Mouse (Mus musculus): ENCODE measurements around the gene Gm27021.

Gene Gm27021

GRCm38 (mm10) chr8:120647532-120647931 lies 20.3 kb downstream of the Gm27021 start, which contains the start of gene 1190005I06Rik:
1190005I06Rik (minus strand) TSS chr8:120647632.
- in situ Hi-C loops (cut with MboI, MseI) = loop anchor here (10.0 kb wide), 1 partner anchor 687 kb away; no protein-coding TSS in a partner anchor

GRCm38 (mm10) chr8:120644663-120645062 lies 23.2 kb downstream of the Gm27021 start:
- in situ Hi-C loops (cut with MboI, MseI) = loop anchor here (10.0 kb wide), 1 partner anchor 690 kb away; no protein-coding TSS in a partner anchor

DNA sequence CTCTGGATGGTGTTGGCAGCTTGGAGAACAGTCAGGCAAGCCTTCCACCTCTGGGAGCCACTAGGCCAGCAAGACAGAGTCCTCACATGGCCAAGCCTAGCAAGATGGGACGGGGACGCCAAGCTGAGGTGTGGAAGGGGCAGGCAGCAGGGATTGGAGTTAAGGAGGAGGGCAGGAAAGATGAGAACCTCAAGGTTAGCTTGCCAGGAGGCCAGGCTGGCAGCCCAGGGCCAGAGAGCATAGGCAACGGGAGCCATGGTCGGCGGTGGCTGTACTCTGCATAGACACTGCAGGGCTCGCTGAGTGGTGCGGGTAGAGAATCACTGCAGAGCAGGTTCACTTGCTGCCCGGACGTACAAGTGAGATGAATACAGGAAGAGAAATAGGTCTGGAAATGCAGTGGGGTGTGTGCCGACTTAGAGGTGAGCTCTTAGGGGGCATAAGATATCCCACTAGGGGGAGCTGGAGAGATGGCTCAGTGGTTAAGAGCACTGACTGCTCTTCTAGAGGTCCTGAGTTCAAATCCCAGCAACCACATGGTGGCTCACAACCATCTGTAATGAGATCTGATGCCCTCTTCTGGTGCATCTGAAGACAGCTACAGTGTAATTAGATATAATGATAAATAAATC lies 25.7 kb downstream of the Gm27021 start:
- in situ Hi-C loops (cut with MboI, MseI) = loop anchor here (10.0 kb wide), 1 partner anchor 693 kb away; no protein-coding TSS in a partner anchor

- in situ Hi-C loops (cut with MboI, MseI) = loop anchor here (10.0 kb wide), 1 partner anchor 694 kb away; no protein-coding TSS in a partner anchor
These were observed 26.6 kb downstream of the Gm27021 start for GRCm38 (mm10) chr8:120641245-120641644.

- in situ Hi-C loops (cut with MboI, MseI) = loop anchor here (10.0 kb wide), 1 partner anchor 1130 kb away; no protein-coding TSS in a partner anchor
These were observed 33.5 kb downstream of the Gm27021 start for GRCm38 (mm10) chr8:120634329-120634839.

DNA sequence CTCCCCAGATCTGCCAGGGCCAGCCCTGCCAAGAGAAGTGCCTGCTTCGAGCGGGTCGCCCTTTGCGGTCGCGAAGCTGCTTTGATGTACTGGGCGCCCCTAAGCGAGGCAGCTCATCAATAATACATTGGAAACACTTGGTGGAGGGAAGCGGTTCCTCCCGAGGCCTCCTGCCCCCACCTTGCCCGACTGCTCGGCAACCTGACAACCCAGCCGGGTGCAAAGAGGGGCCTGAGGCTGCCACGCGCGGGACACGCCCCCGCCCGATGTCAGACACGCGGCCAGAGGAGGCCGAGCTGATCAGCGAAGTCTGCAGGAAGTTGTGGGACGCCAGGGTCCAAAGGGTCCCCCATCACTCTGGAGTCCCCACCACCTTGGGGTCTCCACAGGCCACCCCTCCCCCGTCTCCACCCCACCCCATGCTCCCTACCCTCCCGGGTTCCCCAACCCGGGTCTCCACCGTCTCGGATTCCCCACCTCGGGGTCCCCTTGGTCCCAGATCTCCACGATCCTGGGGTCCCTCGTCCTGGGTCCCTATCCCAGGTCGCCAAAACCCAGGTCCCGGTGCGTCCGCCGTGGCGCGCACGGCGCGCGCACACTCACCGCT lies 34.1 kb downstream of the Gm27021 start:
- in situ Hi-C loops (cut with MboI, MseI) = loop anchor here (10.0 kb wide), 1 partner anchor 1131 kb away; no protein-coding TSS in a partner anchor

GRCm38 (mm10) chr8:120632969-120633664 lies 34.8 kb downstream of the Gm27021 start:
- in situ Hi-C loops (cut with MboI, MseI) = loop anchor here (10.0 kb wide), 1 partner anchor 1132 kb away; no protein-coding TSS in a partner anchor

GRCm38 (mm10) chr8:120631441-120632375 lies 36.2 kb downstream of the Gm27021 start:
- in situ Hi-C loops (cut with MboI, MseI) = loop anchor here (10.0 kb wide), 1 partner anchor 1133 kb away; no protein-coding TSS in a partner anchor

DNA sequence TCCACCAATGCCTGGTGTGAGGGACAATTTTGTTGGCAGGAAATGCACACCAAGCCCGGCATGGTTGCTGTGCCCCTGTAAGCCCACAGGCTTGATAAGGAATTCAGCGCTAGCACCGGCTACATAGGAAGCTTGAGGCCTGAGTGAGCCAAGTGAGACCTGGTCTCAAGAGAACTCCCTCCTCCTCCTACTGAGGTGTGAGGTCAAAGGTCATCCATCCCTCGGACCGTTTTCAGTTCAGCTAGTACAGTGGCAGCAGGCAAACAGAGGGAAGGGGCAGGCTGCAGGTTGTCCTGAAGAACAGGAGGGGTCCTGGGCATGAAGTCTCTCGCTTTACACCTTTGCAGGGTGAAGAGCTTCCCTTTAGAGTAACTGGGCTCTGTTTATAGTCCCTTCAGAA lies 37.0 kb downstream of the Gm27021 start:
- in situ Hi-C loops (cut with MboI, MseI) = loop anchor here (10.0 kb wide), 1 partner anchor 1134 kb away; no protein-coding TSS in a partner anchor

DNA sequence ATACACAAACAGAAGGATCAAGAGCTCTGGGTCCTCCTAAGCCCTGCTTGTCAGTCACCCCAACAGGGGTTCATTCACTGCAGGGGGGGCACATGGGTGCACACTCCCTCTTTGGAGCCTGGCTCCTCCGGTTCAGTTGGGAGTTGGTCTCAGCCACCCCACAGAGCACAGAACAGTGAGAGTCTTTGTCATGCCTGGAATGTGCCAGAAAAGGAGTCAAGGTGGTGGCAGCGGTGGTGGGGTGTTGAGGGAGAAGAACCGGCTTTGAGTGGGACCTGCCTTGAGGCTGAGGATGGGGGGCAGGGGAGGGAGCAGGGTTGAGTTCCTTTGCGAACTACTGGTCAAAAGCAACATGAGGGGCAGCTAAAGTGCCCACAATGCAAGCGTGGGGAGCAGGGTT lies 37.8 kb downstream of the Gm27021 start:
- in situ Hi-C loops (cut with MboI, MseI) = loop anchor here (10.0 kb wide), 1 partner anchor 1135 kb away; no protein-coding TSS in a partner anchor

DNA sequence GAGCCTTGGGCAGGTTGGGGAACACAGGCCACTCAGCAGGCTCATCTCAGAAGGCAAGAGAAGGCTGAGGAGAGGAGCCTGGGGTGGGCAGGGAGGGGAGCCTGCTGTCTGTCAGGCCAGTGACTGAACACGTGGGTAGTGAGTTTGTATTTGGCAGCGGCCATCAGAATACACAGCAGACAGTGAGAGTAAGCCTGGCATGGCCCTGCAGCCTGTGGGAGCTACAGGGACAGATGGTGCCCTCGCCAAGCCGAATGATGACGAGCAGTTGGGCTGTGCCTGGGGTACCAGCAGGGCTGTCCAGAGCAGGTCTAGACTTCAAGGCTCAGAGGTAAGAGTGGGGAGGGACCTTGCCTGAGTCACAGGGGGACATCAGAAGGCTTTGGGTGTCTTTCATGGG lies 40.6 kb downstream of the Gm27021 start:
- in situ Hi-C loops (cut with MboI, MseI) = no loop called here

- in situ Hi-C loops (cut with MboI, MseI) = no loop called here
These were observed 41.4 kb downstream of the Gm27021 start for GRCm38 (mm10) chr8:120626461-120626860.

- in situ Hi-C loops (cut with MboI, MseI) = no loop called here
These were observed 44.3 kb downstream of the Gm27021 start for GRCm38 (mm10) chr8:120623608-120624007.

DNA sequence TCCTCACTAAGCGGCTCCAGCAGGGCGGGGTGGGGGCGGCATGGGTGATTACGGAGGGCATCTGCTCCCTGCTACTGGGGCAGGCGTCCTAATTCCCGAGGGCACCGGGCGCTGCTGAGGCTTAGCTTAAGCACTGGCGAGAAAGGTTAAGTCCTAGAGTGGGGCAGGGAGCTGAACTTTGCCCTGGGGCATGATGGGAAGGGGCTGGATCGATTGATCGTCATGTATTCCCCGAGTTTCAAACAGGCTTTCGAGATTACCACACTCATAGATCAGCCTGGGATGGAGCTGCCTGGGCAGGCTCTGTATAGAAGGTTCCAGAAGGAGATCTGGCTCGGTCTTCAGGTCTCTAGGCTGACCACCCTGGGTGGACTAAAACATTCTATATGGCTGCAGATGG lies 45.7 kb downstream of the Gm27021 start:
- in situ Hi-C loops (cut with MboI, MseI) = no loop called here

- in situ Hi-C loops (cut with MboI, MseI) = no loop called here
These were observed 47.4 kb downstream of the Gm27021 start for GRCm38 (mm10) chr8:120620441-120620840.

GRCm38 (mm10) chr8:120619235-120620180 lies 48.4 kb downstream of the Gm27021 start:
- in situ Hi-C loops (cut with MboI, MseI) = no loop called here

DNA sequence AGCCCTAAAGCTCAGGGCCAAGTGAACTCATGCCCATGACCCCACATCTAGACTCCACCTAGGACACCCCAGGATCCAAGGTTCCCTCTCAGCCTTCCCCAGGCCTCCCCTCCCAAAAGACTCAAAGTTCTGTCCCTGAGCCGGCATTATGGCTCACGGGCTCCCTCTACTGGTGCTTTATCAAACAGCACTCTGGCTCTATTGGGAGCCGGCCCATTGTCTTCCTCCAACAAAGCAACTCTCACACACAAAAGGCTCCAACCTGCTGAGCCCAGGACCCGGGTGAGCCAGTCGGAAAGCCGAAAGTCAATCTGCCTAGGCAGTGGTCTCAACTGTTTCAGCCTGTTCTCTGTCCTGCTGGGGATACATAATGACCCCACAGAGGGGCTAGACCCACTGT lies 49.8 kb downstream of the Gm27021 start:
- in situ Hi-C loops (cut with MboI, MseI) = no loop called here

- in situ Hi-C loops (cut with MboI, MseI) = no loop called here
These were observed 50.9 kb downstream of the Gm27021 start for GRCm38 (mm10) chr8:120616663-120617626.
